Mouse (Mus musculus) thymus, adult 18-20 months (tissue): ENCODE data around the gene Chrnd.

Source experiments
- DNase-seq, 2 experiments: peaks; one replicate each; pipeline ENCODE4 v3.0.0; 2022; ENCODE audit warnings: mixed read lengths in 2 of 2

Gene Chrnd

DNA sequence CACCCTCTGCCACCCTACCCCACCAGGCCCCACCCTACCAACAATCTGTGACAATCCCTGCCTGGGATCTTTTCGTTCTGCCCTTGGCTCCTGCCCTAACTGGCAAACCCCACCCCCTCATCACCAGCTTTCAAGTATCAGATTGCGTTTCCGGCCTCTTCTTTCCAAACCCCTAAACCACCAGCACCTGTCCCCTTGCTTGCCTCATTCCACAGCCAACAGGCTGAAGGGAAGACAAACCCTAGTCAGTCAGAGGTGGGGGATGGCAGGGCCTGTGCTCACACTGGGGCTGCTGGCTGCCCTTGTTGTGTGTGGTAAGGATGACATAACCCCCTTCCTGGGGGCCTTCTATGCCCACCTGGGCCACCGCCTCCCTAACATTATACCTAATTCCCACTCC, at the start of gene Chrnd:
TSS of gene Chrnd (plus strand) at position 179 of the 400 bp plus-strand sequence.
- DNase-seq = no peak

DNA sequence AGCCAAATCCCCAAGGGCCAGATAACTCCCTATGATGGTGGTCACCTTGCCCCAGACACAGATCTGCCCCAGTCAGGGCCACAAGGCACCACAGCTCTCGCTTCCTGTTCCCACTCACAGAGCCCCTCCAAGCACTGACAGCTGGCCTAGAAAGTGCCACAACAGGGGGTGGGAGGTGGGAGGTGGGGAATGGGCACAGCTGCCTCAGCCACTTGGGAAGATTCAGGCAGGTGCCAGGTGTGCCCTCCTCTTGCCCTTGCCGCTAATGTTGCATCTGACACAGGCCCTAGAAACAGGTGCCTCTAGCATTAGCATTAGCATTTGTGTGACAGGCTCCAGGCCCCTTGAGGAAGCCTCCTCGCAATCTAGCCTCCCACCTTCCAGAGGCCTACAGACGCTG, 48.9 kb upstream of the Chrnd start:
- DNase-seq = no peak

DNA sequence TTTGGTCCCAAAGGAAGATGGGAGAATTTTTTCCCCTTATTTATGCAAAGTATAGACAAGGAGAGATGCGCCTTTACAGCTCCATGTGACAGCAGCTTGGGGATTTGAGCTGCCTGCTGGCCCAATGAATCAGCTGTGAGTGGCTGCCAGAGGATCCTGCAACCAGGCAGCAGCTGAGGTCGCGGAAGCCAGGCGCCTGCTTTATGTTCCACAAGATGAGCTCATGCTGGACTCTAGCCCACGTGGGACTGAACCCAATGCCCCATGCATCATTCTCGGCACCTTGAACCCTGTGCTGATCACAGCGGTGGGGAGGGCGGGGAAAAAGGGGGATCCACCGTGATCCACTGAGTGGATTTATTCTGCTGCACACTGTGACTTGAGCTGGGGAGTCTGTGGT, 48.0 kb upstream of the Chrnd start:
- no peak for DNase-seq

DNA sequence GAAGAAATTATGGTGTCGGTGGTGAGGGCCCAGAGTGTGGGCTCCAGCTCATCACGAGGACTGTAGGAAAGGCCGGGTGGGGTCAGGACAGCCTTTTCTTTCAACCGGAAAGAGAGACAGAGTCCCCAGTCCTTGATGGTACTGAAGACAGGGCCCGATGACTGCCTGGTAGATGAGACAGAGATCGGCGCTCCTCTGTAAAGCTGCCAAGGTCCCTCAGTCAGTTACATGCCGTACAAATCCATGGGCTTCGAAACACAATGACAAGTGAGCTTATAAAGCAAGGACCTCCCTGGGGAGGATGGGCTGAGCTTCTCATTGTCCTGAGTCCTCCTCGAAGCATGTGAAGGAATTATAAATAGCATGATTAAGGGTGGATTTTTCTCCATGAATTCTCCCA, 47.3 kb upstream of the Chrnd start:
- DNase-seq = no peak

DNA sequence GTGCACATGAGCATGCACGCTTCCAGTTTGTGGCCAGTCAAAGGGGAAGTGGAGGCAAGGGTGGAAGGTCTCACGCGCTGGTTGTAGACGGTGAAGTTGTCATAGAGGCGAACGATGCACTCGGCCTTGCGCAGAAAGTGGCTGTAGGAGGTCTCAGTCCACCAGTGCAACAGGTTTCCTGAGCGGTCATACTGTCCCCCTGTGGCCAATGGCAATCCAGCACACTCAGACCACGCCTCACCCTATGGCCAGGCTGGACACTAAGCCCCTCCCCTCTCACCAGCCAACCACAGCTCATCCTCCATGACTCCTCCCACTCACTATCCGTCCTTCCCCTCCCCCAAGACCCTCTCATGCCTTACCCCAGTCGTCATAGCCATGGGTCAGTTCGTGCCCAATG, 41.0 kb upstream of the Chrnd start:
- DNase-seq = no peak

DNA sequence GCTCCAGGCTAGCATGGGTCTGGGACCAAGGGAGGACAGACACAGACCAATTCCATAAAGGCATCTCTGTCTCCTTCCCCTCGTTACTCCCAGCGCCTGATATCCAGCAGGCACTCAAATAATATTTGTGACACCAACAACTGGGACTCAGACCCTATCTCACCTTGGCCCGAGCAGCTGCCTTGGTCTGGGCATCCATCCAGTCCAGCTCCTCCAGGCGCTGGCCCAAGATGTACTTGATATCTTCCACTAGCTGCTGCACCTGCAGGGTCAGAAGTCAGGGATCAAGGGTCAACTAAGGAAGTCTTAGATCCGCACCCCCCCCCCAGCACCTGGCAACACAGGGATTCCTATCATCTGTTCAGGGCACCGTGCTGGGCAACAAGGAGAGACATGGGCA, 39.1 kb upstream of the Chrnd start:
- no peak for DNase-seq

DNA sequence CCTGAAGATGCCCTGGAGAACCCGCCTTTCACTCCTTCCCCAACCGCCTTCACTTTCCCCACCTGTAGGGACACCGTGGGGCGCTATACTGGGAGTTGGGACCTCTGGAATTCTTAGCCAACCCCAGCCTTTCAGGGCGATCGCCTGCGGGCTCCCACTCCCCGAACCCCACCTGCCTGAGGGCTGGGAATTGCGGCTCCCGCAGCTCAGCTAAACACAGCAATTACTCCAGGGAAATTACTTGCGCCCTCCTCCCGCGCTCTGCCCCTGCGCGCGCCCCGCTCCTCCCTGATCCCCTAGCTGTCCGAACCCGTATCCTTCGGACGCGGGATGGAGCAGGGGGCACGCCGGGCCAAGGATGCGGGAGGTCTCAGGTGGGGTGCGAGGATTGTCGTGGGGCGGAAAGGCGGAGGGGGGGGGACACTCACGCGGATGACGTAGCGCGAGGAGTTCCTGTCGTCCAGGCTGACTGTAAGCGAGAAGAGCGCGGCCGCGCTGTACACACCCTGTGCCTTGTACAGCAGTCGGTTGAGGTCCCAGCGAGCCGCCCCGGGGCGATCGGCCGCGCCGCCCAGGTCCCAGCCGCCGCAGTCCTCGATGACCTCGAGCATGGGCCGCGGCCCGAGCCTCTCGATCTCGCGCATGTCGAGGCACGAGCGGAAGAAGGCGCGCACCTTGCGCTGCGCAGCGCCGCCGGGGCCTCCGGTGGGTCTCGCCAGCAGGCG, 36.5 kb upstream of the Chrnd start:
- no peak for DNase-seq

DNA sequence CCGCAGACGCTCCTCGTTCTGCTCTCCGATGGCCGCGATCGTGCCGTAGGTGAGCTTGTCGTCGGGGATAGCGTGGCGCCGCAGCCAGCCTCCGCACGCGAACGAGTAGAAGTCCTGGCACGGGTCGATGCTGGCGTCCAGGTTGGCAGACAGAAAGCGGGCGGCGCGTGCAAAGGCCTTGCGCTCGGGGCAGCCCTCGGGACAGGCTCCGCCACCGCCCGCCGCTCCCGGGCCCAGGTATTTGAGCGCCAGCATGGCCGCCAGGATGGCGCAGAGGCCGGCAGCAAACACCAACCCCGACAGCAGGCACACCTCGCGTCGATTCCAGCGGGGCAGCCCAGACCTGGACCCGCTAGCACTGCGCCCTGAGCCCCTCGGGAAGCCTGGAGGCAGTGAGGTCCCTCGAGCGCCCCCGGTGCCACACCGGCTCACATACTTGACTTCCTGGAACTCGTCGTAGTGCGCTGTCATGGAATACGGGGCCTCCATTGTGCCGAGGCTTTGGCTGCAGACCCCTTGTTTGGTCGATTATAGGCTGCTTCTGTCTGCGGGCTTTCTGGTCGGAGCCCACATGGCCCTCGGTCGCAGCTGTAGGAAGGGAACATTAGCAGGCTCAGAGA, 35.8 kb upstream of the Chrnd start:
- DNase-seq = no peak

DNA sequence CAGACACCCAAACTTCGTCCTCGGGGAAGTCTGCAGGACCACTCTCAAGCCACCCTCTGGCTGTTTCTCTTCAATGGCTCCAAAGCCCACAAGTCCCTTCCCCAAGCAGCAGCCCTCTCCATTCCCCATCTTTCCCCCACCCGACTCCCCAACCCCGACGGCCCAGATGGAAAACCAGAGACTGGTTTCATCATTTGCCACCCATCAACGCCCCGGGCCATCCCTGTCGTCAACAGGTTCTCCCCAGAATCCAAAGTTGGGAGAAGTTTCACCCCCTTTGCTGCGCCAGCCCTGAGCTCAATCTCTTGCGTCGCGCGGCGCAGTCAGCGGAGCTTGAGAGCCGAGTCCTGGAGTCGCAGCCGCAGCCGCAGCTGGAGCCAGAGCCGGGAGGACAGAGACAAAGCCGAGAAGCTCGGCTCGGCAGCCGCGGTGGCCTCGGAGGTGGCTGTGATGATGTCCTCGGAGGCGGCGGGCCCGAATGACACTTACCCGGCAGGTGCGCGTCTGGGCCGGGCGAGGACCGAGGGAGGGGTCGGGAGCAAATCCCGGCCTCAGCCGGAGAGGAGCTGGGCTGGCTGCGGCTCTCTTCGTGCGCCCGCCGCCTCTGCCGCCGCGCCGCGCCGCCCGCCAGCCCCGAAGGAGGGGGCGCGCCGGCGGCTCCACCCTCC, 34.7 kb upstream of the Chrnd start:
- DNase-seq = no peak

DNA sequence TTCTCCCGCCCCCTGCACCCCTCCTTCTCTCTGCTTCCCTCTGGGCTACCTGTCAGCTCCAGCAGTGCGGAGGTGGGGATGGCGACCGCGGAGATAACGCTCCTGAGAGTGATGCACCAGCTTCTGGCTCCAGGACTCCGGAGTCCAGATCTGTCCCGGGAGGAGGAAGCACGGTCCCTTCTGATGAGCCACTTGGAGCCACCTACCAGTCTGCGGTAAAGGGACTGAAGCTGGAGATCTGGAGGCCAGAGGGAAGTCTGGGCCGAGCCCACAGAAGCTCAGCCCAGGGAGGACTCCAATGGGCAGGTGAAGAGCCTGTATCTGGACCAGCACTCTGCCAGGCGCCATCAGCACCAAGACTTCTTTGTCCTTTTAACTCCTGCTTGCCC, 34.2 kb upstream of the Chrnd start, which contains the start of gene Ecel1:
TSS of gene Ecel1 (minus strand) at position 323 of the 389 bp plus-strand sequence.
- DNase-seq = no peak

DNA sequence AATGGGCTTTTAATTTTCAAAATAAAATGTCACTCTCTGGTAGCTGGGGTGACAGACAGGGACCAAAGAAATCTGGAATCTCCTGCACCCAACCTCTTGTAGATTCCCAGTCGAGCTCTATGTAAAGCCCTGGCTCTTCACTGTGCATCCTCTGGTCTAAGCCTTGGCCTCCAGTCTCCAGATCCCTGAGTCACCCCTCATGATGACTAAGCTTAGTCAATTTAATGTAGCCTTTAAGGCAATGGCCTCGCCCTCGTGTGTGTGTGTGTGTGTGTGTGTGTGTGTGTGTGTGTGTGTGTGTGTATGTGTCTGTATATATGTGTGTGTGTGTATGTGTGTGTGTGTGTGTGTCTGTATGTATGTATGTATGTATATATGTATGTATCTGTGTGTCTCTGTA, 31.0 kb upstream of the Chrnd start:
- no peak for DNase-seq

DNA sequence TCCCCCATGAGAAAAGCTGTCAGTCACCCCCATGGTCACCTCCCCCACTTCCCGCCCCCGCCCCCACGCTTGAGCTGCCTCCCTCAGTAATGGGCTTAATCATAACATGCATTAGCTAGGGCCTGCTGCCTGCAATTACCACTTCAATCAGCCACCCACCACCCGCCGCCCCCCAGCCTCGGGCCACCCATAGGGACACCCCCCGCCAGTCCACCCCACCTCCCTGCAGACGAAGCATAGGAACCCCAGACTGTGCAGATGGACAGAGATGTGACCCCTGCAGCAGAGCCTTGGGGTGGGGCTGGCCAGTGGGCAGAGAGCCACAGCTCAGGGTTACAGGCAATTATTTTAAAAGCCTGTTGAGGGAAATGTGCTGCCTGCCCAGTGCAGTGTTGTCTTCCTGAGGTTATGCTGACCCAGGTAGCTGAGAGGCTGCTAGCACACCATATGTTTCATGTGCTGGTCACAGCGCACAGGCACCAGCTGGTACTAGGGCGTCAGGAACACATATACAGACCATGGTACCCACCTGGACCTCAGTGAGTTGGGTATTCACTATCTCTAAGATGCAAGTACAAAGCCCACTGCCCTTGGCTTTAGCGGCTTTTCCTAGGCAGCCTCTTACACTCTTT, 26.1 kb upstream of the Chrnd start:
- no peak for DNase-seq

DNA sequence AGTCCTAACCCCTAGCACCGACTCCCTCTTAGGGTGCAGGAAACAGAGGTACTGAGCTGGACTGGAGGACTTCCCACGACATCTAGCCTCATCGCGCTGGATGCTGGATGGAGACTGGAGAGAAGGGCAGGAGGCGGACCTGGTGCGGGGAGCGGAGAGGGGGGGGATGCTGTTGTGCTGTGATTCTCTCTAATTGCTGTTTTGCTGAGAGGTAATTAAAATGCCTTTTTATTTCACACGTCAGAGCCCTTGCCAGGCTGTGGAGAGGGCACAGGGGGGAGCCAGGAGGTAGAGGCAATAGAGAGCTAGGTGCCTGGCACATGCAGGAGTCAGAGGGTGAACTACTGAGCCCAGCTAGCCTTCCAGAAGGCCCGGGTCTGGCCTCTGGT, 25.6 kb upstream of the Chrnd start:
- DNase-seq = no peak

DNA sequence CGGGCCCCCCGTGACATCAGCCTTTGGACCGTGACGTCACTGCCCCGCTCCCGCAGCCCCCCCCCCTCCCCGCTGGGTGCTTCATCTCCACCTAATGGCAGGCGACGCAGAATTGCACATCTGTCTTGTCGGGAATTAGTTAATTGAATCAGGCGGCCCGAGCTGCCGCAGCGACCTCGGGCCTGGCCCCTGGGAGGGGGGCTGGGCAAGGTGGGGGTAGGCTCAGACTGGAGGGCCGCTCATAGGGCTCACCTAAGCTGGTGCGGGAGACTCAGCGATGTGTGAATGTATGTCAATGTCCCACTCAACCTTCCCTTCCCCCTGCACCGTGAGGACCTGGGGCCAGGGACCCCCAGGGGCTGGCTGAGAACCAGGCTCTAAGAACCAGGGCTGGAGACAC, 19.9 kb upstream of the Chrnd start:
- DNase-seq = no peak

DNA sequence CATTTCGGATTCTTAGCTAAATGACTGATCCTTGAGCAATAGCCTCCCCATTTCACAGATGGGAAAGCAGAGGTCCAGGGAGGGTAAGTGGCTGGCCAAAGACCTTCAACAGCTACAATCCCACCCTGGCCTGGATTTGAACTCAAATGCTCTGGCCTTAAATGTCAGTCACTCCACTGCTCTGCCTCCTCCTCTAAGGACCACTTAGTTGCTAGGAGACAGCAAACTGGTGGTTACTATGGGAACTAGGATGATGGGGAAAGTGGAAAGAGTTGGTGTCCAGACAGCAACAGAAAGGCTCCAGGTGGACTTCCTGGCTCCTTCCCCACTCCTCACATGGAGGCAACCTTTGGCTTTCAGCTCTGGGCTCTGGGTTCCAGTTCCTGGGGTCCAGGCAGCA, 19.1 kb upstream of the Chrnd start:
- DNase-seq = no peak

DNA sequence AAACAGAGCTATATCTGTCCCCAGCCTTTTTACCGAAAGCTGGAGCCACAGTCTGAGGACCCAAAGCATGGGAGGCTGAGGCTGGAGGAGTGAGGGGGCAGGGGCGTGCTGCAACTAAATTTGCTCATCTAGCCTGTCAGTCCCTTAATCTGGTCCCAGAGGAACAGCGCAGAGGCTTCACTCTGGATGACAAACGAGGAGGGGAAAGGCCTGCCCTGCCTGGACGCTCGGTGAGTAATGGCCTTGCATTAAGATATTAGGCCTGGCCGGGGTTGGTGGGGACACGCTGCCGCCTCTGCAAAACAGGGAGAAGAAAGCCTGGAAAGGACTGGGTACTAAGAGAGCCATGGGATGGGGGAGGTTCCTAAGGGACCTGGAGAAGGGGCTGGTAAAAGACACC, 18.1 kb upstream of the Chrnd start:
- DNase-seq = no peak

DNA sequence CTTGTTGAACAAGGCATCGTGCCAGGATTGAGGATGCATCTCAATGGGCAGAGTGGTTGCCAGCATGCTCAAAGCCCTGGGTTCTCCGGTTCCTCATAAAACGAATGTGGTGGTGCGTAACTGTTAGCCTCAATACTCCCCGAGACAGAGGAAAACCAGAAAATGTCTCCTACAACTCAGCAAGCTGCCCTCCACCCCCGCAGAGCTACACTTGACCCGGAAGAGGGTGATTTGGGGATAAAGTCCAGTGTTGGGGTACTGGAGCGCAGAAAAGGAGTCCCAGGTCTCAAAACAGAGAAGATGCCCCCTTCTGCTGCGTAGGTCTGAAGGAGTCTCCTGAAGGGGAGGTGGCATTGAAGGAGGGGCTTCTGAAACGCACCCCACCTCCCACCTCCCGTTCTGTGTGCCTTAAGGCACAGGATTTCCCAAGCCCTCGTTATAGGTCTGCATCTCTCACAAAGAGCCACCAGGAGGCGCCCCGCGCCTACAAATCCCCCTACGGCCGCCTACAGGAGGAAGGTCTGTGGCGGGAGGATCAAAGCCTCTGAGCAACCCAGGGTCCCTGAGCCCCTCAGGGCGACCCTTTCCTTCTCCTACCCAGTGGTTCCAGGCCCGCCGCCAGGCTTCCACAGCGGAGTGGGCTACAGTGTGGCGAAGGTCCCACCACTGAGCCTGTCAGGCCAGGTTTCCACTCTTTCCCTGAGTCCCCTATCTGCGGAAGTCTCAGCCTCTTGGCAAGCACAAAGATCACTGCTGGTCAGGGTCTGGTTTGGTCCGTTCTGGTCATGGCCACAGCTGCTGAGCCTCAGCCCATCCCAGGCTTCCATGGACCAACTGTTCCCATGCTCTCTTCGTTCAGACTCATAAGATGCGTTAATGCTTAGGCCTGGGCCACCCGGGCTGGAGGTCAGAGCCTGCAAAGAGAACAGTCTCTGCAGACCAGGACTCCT, 16.1 kb upstream of the Chrnd start:
- peak; percentile 28 to 41 for DNase-seq

DNA sequence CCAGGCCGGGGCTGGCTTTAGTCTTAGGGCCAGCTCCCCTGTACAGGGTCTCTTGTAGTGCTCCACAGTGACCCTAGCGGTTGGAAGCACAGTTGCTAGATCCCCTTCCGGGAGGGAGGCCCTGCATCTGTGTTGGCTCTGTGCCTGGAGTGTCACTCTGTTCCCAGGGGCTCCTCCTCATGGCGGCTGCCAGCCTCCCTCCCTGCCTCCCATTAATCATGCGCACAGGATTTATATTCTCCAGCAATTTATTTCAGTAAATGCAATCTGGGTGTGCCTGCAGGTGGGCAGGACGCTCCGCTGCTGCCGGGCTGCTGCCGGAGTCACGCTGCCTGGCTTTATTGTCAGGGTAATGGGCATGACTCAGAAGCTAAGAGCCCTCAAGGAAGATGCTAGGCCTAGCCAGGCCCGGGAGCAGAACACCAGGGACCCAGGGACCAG, 14.5 kb upstream of the Chrnd start:
- DNase-seq = no peak

DNA sequence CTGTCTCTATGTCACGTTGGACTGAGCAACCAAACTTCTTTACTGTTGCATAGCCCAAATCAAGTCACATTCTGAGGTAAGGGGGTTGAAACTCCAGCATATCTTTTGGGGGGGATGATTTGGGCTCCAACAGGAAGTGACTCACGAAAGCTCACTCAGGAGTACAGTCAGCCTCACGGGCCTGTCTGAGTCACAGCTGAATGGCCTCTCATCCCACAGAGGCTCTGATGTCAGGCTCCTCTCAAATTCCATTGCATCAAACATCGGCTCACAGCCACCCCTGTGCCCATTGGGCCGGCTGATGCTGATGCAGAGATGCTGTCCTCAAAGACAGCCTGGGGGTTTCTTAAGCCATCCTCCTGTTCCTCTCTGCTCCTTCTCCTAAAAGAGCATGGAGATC, 9.5 kb upstream of the Chrnd start:
- no peak for DNase-seq

DNA sequence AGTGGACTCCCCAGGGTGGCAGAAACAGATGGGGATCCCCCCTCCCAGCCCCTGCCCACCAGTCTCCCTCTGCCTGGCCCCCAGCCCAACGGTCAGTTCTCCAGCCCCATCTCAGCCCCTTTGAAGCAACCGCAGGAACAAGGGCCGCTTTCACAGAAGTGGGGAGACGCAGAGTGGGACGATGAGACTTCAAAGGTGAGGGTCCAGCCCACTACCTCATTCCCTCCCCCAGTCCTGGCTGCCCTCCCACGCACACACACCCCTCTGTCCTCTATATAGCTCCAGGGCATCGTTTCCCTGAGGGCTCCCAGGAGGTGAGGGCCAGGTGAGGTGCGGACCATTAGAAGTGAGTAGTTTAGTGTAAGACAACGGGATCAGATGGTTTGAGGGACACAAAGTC, 7.4 kb upstream of the Chrnd start, which contains the start of gene Prss56:
TSS of gene Prss56 (plus strand) at position 301 of the 400 bp plus-strand sequence.
- no peak for DNase-seq

DNA sequence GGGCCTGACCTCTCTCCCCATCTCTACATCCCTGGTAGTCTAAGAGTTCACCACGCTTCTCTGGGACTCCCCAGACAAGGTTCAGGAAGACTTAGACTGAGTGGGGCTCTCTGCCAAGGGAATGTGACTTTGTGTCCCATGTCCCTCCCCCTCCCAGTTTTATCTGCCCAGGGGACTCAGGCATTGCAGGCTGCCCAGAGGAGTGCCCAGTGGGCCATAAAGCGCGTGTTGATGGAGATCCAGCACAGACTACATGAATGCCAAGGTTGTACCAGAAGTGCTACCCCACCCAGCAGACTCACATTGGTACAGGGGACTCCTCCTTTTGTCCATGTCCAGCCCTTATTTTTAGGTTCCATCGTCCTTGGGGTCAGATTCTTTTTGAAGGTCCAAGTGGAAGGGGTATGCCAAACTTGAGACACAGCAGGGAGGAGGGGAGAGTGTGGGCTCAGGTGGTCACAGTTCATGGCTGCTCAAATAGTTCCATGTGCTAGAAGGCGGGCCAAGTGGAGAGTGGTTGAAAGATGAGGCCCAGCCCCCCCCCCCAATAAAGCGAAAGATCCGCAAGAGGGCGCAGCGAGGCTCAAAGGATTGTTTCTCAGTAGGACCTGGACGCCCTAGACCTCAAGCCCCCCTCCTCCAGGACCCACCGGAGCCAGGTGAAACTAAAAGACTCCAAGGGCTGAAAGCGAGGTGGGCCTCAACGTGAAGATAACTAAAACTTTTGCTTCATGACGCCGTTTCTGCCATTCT, 6.2 kb upstream of the Chrnd start:
- no peak for DNase-seq

DNA sequence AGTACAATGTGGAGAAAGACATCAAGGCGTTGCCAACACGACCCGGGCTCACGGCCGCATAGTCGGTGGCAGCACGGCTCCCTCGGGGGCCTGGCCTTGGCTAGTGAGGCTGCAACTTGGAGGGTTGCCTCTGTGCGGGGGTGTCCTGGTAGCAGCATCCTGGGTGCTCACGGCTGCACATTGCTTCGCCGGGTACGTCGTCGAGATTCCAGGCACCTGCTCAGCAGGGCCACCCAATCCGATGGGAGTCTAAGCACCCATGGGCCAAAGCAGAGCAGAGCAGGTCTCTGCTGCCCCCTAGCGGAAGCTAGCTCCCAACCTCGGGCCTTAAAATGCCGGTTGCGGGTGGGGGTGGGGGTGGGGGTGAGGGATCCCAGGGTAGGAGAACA, 5.7 kb upstream of the Chrnd start:
- DNase-seq = peak in 1 of 2 experiments; percentile 29
